Mouse (Mus musculus): Measurements from ENCODE around the gene Erp27. TPM values are rescaled to one million over a fixed set of nuclear protein-coding genes. Genes with fewer than 3 reads are reported as not detected.
"Not testable (repeated sequence)": the region's sequence is repeated elsewhere in the genome, so short reads cannot be mapped to it uniquely, and the experiment has no call there.

Gene Erp27
- under 1 TPM; 0.50 to 0.54 TPM for polyA plus RNA-seq (2017; shearing (Covaris generic))

- no peak for ATAC-seq
Measured at GRCm38 (mm10) chr6:136922080-136922479, at the start of gene Erp27. TSS of gene Erp27 (minus strand) at chr6:136922180.

- not testable (repeated sequence) for ATAC-seq
Measured at GRCm38 (mm10) chr6:136968877-136969276, 46.9 kb upstream of the Erp27 start.

GRCm38 (mm10) chr6:136967466-136967865 is 45.5 kb upstream of the Erp27 start:
- ATAC-seq: peak; percentile 29

GRCm38 (mm10) chr6:136965912-136966311 is 43.9 kb upstream of the Erp27 start:
- ATAC-seq: no peak

DNA sequence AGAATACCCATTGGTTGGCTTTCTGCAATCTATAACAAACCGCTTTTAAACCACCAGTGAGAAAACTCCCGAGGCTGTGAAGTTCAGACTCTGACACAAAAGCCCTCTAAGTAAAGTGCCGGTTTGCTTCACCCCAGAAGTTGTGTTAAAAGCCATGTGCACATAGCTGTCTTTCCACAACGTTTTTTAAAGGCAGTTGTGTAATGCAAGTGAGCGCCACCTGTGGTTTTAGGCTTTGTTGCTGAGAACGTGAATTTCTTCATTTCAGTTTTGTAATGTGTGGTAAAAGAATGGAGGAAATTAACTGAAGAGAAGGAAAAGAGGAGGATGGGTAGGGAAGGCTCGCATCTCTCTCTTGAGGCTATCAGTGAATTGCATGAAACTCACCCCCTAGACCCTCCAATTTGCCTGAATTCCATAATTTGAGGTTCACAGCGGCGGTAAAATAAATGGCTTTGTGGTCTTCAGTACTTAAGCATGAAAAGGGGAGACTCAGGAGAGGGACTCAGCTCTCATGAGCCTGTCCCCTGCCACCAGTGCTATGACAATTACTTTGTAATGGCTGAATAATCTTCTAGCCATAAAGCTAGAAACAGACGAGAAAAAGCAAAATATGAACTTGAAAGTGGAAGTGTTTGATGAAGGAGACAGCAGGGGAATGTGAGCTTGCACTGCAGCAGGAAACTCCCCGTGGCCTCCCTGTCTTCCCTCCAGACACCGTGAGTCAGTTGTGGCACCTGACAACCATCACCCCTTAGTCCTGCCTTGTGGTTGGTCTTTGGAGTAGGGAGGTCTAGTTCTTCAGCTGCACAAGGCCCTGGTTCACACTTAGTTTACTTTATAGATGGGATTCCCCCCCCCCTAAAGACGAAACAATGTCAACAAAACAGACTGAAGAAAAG is 42.9 kb upstream of the Erp27 start:
- ATAC-seq: peak; percentile 79

GRCm38 (mm10) chr6:136962957-136963356 is 41.0 kb upstream of the Erp27 start:
- no peak for ATAC-seq

- no peak for ATAC-seq
Measured at GRCm38 (mm10) chr6:136959131-136959530, 37.2 kb upstream of the Erp27 start.

DNA sequence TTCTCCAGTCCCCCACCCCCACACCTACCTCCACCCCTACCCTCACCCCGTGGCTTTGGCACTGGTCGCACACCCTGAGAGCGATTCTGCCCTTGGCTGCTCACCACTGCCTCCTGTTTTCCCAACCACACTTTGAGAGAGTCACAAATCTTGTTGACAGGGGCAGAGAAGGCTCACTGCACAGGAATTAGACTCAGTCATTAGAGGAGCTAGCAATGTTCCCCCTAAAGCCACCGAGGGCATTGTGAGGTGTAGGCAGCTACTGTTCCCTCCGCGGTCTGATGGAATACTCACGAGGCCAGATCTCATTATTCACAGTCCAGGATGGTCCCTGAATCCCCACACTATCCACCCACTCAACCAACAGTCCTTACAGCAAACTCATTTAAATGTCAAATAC is 35.1 kb upstream of the Erp27 start:
- ATAC-seq: no peak

GRCm38 (mm10) chr6:136955240-136955639 is 33.3 kb upstream of the Erp27 start:
- ATAC-seq: no peak

DNA sequence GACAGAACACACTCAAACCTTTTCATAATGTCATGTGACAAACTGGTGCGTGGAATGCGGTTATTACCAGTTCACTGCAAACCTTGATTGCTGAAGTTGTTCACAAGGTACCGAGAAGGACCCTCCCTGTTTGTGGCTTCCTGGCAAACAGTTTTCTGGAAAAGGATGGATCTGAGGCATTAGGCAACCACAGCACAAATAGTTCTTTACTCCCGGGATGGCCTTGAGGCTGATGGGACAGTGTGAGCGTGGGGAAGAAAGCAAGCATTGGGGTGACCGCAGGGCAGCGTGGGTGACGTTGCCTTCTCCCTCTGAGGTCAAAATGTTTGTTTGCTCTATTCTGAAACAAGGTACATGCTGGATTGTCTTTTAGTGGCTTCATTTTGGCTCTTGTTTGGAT is 32.7 kb upstream of the Erp27 start:
- no peak for ATAC-seq

DNA sequence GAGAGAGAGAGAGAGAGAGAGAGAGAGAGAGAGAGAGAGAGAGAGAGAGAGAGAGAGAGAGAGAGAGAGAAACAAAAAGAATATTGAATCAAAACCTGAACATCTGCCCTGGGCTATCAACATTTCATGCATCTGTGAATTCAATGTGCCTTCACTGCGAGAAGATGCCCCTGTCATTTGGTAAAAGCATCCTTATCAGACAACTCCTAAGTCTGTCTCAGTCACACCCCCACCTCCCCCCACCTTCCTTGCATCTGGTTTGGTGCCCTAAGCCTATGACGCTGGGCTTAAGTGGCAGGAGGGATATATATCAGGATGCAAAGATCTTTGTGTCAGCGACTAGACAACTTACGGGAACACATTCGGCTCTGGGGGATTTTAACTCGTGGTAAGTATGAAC is 32.2 kb upstream of the Erp27 start:
- ATAC-seq: no peak

DNA sequence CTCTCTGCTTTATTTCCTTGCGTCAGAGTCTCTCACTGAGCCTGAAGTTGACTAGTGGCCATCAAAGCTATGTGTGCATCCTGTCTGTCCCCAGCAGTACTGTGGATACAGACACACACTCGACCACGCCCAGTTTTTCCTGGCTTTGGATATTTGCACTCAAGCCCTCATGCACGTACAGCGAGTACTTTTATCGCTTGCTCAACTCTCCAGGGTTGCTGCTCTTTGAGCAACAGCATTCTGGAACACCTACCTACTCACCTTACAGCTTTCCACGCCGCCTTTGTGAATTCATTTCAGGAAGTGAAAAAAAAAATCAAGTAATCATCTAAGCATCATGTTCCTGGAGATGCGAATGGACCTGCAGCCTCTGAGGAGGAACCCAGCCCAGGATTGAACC is 30.9 kb upstream of the Erp27 start:
- ATAC-seq: no peak

DNA sequence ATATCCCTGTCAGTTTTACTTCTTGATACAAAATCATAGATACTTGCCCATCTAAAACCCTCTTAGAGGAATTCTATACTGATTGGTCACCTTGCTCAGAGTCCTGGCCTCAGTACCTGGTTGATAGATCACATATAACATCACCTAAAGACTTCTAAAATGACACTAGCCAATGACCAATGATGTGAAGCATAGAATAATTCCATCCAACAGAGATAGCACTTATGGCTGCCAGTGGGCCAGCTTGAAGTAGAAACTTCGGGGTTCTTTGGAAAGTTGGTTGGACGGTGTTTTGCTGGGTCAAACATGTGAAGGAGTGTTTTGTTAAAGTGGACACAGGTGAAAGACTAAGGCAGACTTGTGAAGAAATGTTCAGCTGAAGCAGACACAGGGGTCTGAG is 28.2 kb upstream of the Erp27 start:
- ATAC-seq: no peak

GRCm38 (mm10) chr6:136947716-136948115 is 25.7 kb upstream of the Erp27 start:
- no peak for ATAC-seq

DNA sequence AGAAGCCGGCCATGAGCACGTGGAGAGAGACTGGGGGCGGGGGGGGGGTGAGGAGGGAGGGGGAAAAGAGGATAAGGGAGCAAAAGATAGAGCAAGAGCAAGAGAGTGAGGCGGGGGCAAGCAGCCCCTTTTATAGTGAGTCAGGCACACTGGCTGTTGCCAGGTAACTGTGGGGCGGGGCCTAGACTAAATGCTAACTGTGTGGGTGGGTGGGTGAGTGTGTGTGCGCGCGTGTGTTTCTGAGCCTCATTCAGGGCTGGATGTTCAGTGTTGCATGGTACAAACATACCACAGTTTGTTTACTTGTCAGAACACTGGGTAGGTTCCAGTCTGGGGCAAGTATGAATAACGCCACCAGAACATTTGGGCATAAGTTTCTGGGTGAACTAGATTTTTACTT is 25.0 kb upstream of the Erp27 start:
- peak; percentile 28 for ATAC-seq

DNA sequence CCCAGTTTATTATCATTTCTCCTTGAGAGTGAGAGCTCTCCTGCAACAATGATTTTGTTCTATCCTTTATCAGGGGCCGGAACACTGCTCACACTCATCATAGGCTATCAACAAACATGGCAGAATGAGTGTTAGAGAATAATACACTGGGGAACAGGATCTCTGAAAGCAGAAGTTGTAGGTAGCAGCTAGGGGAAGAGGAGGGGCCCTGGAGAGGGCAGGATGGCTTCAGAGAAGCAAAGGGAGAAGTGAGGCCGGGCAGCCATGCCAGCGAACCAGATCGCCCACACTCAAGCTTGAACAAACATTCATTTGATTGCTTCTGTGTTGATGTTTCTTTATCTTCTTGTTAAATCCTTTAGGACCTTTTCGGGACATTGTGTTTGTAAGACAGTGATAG is 24.3 kb upstream of the Erp27 start:
- no peak for ATAC-seq

- ATAC-seq: no peak
Measured at GRCm38 (mm10) chr6:136944511-136944910, 22.5 kb upstream of the Erp27 start.

- no peak for ATAC-seq
Measured at GRCm38 (mm10) chr6:136943392-136943791, 21.4 kb upstream of the Erp27 start.

GRCm38 (mm10) chr6:136942280-136942679 is 20.3 kb upstream of the Erp27 start:
- ATAC-seq: no peak

- peak; percentile 68 for ATAC-seq
Measured at GRCm38 (mm10) chr6:136941051-136942021, 19.4 kb upstream of the Erp27 start, which contains the start of gene Arhgdib. TSS of gene Arhgdib (minus strand) at chr6:136941899.

DNA sequence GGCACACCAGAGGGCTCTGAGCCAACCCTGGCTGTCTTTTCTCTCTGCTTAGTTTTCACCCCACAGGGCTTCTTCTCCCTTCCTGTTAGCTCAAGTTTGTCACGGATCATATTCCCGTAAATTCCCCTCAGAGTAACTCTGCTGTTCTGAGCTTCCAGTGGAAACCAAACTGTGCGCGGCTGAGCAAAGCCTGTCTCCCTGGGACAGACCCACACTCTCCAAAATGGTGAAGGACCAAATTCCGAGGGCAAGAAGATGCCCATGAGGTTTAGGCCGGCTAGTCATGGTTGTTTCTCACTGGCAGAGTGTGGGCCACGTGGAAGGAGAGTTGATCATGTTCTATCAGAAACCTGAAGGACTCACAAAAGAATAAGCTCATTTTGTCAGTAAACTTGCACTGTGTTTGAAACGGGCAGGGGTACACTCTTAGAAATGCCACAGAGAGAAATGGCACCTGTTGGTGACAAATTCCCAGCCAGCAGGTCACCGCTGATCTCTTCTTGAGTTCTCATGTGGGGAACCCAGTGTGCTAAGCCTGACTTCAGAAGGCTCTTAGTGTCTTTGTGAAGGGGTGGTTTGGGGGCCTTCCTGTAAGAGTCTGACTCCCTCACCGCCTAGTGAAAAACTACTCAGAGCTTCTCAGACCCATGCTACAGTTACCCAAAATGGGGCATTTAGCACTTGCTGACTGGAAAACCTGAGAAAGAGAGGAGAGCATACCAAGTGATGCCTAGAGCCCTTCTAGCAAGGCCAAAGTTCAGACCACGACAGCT is 18.4 kb upstream of the Erp27 start:
- ATAC-seq: no peak
